Mouse (Mus musculus): ENCODE measurements around the gene Fbxo39.

DNA sequence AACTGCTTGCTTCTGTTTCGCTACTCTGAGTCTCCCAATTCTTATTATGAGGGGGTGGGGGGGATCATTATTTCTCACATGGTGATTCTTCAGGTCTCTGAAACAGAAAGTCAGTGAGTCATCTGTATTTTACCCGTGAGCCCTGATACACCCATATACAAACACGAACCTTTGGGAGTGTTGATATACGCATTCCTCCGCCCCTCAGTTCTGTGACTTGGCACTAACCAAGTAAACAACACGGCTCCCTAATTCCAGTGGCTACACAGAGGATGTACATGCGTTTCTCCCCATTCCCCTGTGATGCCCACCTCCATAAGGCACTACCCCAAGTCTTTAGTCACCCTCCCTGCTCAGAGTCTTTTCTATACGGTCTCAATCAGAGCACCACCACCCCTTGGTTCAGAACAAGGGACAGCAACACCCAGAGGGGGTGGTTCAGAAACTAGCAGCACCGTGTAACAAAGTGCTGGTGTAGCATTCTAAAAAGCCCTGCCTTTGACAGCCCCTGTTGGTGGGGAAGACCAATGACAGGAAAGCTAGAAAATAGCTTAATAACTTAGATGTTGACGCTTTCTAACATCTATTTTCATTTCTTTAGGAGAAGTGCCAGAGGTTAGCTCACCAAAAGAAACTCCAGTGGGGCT is 2.8 kb upstream of the Fbxo39 start:
- TF ChIP-seq CTCF (IDR thresholded peaks at IDR 0.05; ENCODE audit: low read depth): no peak
- no peak for TF ChIP-seq EP300 (IDR thresholded peaks at IDR 0.05; ENCODE audit: low read depth)
